Mouse (Mus musculus): ENCODE measurements around the gene Gm42906.
A peak's percentile ranks its signal among the peaks of the same experiment; 100 is the strongest.

Gm42906 gene

GRCm38 (mm10) chr5:151232576-151233299 lies 195.2 kb downstream of the Gm42906 start:
- no peak for DNase-seq (ENCODE audit: low spot score)

- DNase-seq (ENCODE audit: low spot score), result peak; percentile 56
Measured at GRCm38 (mm10) chr5:151231861-151232260, 196.1 kb downstream of the Gm42906 start.

- DNase-seq (ENCODE audit: low spot score), result peak; percentile 88
Measured at GRCm38 (mm10) chr5:151231411-151231810, 196.6 kb downstream of the Gm42906 start.

GRCm38 (mm10) chr5:151230427-151230826 lies 197.5 kb downstream of the Gm42906 start:
- no peak for DNase-seq (ENCODE audit: low spot score)

GRCm38 (mm10) chr5:151228367-151229005 lies 199.5 kb downstream of the Gm42906 start:
- DNase-seq (ENCODE audit: low spot score), result no peak

GRCm38 (mm10) chr5:151223696-151224366 lies 204.1 kb downstream of the Gm42906 start:
- no peak for DNase-seq (ENCODE audit: low spot score)

GRCm38 (mm10) chr5:151222791-151223190 lies 205.2 kb downstream of the Gm42906 start:
- no peak for DNase-seq (ENCODE audit: low spot score)

GRCm38 (mm10) chr5:151218689-151219115 lies 209.3 kb downstream of the Gm42906 start:
- DNase-seq (ENCODE audit: low spot score), result peak; percentile 26

- no peak for DNase-seq (ENCODE audit: low spot score)
Measured at GRCm38 (mm10) chr5:151213097-151213496, 214.9 kb downstream of the Gm42906 start.

- DNase-seq (ENCODE audit: low spot score), result no peak
Measured at GRCm38 (mm10) chr5:151210869-151211268, 217.1 kb downstream of the Gm42906 start.

GRCm38 (mm10) chr5:151210060-151210459 lies 217.9 kb downstream of the Gm42906 start:
- DNase-seq (ENCODE audit: low spot score), result no peak

GRCm38 (mm10) chr5:151205017-151205416 lies 222.9 kb downstream of the Gm42906 start:
- no peak for DNase-seq (ENCODE audit: low spot score)

GRCm38 (mm10) chr5:151202925-151203324 lies 225.0 kb downstream of the Gm42906 start:
- DNase-seq (ENCODE audit: low spot score), result peak; percentile 44

GRCm38 (mm10) chr5:151201220-151201619 lies 226.7 kb downstream of the Gm42906 start:
- no peak for DNase-seq (ENCODE audit: low spot score)

- no peak for DNase-seq (ENCODE audit: low spot score)
Measured at GRCm38 (mm10) chr5:151199235-151199634, 228.7 kb downstream of the Gm42906 start.

- DNase-seq (ENCODE audit: low spot score), result peak; percentile 63
Measured at GRCm38 (mm10) chr5:151196603-151197272, 231.2 kb downstream of the Gm42906 start.

- no peak for DNase-seq (ENCODE audit: low spot score)
Measured at GRCm38 (mm10) chr5:151193885-151194520, 234.0 kb downstream of the Gm42906 start.

- no peak for DNase-seq (ENCODE audit: low spot score)
Measured at GRCm38 (mm10) chr5:151192266-151192665, 235.7 kb downstream of the Gm42906 start.

- no peak for DNase-seq (ENCODE audit: low spot score)
Measured at GRCm38 (mm10) chr5:151190764-151191163, 237.2 kb downstream of the Gm42906 start.

- DNase-seq (ENCODE audit: low spot score), result peak; percentile 96
Measured at GRCm38 (mm10) chr5:151189789-151190378, 238.1 kb downstream of the Gm42906 start.

- peak; percentile 76 for DNase-seq (ENCODE audit: low spot score)
Measured at GRCm38 (mm10) chr5:151189321-151189720, 238.6 kb downstream of the Gm42906 start.
